Mouse (Mus musculus) thymus, postnatal 10 days (tissue): ENCODE measurements around the gene Phf13.

Experiments used
- DNase-seq, 2 experiments: peaks; one replicate each; pipeline ENCODE4 v3.0.0; 2021; ENCODE audit warnings: low spot score in 2 of 2

The Phf13 gene

DNA sequence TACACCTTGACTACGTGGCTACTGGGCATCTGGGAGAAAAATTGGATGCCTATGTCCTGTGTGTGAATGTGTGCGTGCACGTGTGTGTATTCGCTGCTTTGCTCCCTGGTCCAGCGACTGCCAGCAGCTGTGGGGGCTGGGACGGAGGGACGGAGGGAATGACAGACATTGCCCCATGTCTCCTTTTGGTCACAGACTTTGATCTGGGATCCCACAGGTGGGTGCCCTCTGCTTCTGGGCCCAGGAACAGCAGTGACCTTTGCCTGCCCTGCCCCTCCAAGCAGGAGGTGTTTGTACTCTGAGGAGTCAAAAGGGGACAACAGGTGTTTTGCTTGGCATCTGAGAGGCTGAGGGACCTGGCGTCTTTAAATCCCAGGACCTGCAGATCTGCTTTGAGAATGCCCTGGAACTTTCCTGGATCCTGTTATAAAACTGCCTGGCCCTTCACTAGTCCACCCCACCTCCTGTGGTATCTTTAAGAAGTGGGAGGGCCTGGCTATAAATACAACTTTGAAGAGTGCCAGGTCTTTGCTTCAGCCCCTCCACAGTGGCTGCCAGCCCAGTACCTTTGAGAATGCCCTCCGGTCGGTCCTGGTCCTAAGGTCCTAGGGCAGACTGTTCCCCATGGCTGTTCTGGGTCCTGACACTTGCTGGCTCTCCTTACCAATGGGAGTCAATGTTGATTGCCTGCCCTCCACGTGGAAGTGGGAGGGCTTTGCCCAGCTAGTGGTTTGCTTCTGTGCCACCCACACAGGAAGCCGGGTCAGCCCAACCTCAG lies 17.2 kb upstream of the Phf13 start:
- DNase-seq, result no peak

DNA sequence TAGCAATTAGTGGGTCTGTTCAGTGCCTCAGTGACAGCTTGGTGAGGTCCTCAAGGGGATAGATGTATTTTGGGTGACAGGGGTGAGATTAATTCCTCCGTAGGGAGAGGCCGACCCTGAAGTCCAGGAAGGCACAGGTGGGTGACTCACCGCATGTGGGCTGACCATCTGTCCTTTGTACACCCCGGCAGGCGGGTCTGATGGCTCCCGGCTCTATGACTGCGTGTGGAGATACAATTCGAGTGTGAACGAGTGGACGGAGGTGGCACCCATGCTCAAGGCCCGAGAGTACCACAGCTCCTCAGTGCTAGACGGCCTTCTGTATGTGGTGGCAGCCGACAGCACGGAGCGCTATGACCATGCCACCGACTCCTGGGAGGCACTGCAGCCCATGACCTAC lies 16.1 kb upstream of the Phf13 start:
- DNase-seq, result no peak

DNA sequence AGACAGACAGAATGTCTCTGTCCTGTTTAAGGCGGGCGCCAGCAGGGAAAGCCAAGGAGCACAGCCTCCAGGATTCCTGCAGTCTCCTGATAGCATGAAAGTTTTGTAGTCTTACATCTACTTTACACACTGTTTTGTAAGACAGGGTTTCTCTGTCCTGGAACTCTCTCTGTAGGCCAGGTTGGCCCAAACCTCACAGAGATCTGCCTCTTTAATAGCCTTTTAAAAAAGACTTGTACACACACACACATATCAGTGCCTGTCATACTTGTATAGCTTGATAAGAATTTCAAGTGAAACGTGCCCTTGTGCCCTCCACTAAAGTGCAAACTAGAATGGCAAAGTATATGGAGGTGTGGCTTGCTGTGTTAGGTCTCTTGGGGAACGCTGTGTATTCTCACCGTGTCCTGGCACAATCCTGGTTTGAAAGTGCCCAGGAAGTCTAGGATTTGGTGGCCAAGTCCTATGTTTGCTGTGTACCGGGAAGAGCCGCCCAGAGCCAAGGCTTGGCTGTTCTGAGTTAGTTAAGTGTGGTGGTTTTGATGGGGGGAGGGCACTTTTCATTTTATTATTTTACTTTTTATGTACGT lies 15.2 kb upstream of the Phf13 start:
- DNase-seq, result no peak

DNA sequence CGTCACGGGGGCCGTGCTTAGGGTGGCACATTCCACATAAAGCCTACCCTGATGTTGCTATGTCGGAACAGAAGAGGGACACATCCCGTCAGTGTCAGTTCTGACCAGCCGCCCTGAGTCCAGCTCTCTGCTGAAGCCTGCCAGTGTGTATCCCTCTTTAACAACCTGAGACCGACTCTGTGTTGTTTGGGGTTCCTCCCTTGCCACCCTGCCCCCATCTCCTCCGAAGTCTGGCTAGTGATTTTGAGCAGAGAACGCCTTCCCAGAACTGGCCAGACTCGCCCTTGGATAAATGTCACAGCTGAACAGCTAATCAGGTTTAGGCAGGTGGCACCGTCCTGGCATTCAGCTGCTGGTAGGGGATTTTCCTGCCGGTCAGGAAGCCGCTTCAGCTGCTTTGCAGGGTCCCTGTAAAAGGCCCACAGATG lies 14.7 kb upstream of the Phf13 start:
- DNase-seq, result no peak

DNA sequence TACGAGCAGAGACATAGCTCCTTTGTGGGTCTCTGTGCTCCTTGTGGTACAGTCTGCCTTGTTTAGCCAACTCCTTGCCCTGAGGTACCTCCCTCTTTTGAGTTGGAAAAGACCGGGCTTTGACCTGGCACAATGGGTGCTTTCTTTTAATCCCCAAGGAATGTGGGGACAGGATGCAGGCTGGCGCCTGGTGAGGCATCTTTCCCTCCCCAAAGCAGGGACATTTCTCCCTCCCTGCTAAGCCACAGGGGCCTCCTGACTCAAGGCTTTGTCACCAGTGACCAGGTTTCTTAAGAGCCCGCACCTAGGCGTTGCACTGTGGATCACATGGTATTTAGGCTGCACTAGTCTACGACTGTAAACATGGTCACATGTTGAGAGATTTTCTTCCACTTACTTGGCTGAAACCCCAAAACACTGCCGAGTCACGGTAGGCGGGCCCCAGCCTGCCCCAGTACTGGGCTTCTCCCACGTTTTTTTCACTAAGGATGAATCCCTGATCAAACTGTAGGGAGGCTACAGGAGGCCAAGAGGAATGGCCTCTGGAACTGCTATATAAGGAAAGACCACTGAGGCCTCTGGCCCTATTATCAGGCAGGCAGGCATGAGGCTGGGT lies 14.1 kb upstream of the Phf13 start:
- no peak for DNase-seq

DNA sequence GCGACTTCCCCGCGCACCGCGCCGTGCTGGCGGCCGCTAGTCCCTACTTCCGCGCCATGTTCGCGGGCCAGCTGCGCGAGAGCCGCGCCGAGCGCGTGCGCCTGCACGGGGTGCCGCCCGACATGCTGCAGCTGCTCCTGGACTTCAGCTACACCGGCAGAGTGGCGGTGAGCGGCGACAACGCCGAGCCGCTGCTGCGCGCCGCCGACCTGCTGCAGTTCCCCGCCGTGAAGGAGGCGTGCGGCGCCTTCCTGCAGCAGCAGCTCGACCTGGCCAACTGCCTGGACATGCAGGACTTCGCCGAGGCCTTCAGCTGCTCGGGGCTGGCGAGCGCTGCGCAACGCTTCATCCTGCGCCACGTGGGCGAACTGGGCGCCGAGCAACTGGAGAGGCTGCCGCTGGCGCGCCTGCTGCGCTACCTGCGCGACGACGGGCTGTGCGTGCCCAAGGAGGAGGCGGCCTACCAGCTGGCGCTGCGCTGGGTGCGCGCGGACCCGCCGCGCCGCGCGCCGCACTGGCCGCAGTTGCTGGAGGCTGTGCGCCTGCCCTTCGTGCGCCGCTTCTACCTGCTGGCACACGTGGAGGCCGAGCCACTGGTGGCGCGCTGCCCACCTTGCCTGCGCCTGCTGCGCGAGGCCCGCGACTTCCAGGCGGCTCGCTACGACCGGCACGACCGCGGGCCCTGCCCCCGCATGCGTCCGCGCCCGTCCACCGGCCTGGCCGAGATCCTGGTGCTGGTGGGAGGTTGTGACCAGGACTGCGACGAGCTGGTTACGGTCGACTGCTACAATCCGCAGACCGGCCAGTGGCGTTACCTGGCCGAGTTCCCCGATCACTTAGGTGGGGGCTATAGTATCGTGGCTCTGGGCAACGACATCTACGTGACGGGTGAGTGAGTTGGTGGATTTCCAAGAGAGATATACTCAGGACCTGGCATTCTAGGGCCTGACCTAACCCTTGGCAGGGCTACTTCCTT lies 13.3 kb upstream of the Phf13 start:
- DNase-seq, result peak; percentile 39 to 46

DNA sequence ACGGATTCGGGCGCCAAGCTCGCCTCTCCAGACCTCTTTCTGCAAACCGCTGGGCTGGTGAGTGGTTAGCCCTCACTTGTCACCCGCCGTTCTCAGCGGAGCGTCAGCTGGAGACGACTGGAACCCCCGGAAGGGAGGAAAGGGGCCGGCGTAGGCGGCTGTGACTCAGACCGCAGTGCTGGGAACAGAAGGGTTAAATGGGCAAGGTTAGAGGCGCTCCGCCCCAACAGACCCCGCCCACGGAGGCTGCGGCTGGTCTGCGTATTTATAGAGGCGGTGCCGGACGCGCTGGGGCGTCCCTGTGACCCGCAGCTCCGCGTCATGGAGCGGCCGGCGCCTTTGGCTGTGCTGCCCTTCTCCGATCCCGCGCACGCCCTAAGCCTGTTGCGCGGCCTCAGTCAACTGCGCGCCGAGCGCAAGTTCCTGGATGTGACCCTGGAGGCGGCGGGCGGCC lies 12.6 kb upstream of the Phf13 start, which contains the start of gene Klhl21:
Gene Klhl21, plus strand, starts transcription at position 182 of the 454 bp plus-strand sequence.
- peak; percentile 79 to 82 for DNase-seq

DNA sequence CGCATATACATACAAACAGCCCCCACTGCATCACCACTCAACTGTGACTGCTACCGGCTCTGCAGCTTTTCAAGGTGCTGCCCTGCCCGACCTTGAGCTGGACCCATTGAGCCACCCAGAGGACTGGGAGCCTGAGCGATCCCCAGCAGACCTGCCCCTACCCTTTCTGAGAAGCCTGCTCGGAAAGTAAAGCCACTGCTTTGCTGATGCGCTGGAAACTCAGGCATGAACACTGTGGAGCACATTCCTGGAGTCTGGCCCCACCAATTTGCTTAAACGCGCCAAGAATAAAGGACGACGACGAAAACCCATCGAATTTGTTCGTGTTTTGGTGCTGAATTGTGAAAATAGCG lies 12.1 kb upstream of the Phf13 start:
- no peak for DNase-seq

DNA sequence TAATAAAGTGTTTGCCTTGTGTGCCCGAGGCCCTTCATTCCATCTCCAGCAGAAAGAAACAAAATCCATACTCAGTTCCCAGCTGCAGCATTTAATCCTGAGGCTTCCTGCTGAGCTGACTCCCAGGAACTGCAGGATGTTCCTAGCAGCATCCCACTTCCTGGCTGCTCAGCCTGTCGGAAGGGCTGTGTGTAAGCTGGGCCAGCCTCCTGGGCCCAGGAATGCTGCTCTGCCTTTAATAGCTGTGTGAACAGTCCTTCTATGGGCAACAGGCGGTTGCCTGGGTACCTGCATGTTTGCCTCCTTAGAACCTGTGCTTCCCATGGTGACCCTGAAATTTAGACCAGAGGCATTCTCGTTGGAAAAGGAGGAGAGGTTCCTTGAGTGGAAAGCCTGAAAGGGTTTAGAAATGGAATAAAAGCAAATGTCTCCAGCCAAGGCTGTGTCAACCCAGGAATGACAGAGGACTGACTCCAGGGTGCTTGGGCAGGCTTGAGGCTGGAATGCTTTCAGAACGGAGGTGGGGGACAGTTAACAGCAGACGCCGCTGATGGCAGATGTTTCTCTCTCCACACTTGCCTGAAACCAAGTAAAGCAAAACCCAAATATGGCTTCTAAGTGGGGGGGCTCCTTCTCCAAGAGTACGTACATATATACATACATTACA lies 11.6 kb upstream of the Phf13 start:
- no peak for DNase-seq

DNA sequence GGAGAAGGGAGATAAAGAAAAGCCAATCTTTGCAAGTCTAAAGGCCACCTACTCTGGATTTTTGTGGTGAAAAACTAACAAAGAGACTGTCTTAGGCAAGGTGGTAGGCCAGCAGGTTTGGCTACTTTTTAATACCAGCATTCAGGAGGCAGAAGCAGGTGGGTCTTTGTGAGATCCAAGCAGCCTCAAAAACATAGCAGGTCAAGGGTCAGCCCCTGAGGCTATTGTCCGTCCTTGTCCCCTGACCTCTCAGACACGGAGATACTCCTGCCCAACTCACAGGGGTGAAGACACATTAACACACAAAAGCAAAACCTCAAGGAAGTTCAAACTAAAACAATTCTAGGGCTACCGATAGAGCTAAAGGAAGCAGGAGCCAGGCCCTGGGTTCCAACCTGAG lies 10.8 kb upstream of the Phf13 start:
- DNase-seq, result no peak

DNA sequence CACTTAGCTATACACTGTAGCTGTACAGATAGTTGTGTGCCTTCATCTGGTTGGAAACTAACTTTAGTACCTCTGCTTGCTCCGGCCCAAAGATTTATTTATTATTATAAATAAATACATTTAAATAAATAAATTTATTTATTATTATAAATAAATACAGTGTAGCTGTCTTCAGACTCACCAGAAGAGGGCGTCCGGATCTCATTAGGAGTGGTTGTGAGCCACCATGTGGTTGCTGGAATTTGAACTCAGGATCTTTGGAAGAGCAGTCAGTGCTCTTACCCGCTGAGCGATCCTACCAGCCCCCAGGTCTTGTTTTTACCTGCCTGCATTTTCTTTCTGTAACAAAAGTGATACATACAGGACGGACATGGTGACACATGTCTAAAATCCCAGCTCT lies 10.1 kb upstream of the Phf13 start:
- no peak for DNase-seq

DNA sequence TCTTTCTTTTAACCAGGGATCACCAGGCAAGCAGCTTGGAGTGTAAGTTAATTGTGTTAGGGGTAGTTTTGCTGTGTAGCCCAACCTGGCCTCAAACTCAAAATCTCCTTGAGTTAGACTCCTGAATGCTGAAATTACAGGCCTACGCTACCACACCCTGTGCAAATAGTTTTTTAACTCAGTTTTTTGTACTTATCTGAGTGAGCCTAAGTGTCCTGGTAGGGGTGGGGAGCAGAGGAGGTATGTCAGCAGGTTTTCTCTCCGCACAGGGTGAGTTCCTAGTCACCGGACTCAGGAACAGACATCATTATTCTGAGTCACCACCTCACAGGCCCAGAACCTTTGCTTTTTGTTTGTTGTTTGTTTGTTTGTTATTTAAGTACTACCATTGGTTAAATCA lies 6.0 kb upstream of the Phf13 start:
- DNase-seq, result no peak

DNA sequence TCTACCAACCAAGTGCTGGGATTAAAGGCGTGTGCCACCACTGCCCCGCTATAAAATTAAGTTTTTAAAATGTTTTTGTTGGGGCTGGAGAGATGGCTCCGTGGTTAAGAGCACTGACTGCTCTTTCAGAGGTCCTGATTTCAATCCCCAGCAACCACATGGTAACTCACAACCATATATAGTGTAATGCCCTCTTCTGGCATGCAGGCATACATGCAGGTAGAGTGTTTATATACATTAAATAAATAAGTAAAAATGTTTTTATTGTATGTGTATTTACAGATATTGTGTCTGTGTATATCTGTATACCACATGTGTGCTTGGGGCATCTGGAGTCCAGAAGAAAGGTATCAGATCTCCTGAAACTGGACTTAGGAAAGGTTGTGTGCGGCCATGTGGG lies 5.3 kb upstream of the Phf13 start:
- DNase-seq, result no peak

DNA sequence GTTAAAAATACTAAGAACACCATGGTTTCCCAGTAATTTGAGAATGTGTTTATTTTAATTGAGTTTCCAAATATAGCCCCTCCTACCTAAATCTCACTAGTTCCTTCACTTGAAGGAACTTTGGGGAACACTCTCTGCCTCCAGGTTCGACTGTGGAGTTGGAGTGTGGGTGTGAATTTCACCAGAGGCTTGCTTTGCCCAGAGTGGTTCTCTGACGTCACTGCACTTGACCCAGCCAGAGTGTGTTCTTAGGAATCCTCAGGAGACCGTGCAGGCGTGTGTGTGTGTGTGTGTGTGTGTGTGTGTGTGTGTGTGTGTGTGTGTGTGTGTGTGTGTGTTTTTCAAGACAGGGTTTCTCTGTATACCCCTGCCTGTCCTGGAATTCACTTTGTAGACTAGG lies 4.8 kb upstream of the Phf13 start:
- DNase-seq, result no peak

DNA sequence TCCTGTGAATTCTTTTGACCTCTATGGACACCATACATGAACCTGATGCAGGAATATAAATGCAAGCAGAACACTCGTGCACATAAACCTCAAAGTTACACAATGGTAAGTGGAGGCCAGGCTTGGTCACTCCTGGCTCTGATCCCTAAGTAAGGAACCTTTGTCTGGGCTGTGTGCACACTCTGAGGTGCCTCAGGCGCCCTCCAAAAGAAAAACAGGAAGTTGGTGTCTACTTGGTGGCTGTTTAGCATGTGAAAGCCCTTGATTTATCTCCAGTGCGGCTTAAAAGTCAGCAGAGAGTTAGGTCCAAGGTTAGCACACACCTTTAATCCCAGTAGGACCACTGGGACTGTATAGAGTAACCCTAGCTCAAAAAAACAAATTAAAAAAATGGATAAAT lies 3.4 kb upstream of the Phf13 start:
- no peak for DNase-seq

DNA sequence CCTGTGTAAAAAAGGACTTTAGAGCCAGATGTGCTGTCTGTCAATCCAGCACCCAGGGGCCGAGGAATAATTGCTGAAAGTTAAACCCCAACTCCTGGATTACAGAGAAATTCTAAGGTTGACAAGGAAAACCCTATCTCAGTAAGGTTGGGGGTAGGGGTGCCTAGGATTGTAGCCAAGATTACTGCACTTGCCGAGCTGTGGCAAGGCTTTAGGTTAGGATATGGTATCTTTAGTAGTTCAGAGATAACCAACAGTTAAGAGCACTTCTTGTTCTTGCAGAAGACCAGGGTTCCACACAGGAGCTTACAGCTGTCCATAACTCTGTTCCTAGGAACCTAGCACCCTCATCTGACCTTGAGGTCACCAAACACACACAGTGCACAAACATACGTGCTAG lies 1.6 kb upstream of the Phf13 start:
- no peak for DNase-seq

DNA sequence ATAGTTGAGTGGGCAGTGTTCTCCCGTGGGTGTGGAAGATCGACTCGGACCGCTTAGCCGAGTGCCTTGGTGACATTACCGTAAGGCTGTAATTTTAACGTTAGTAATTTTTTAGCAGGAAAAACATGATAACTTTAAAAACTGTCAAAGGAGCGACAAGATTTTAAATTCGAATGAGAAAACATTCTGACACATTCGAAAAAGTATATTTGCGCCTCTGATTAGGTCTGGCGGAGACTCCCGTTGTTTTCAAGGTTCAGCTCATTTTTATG lies 829 bp upstream of the Phf13 start:
- no peak for DNase-seq

DNA sequence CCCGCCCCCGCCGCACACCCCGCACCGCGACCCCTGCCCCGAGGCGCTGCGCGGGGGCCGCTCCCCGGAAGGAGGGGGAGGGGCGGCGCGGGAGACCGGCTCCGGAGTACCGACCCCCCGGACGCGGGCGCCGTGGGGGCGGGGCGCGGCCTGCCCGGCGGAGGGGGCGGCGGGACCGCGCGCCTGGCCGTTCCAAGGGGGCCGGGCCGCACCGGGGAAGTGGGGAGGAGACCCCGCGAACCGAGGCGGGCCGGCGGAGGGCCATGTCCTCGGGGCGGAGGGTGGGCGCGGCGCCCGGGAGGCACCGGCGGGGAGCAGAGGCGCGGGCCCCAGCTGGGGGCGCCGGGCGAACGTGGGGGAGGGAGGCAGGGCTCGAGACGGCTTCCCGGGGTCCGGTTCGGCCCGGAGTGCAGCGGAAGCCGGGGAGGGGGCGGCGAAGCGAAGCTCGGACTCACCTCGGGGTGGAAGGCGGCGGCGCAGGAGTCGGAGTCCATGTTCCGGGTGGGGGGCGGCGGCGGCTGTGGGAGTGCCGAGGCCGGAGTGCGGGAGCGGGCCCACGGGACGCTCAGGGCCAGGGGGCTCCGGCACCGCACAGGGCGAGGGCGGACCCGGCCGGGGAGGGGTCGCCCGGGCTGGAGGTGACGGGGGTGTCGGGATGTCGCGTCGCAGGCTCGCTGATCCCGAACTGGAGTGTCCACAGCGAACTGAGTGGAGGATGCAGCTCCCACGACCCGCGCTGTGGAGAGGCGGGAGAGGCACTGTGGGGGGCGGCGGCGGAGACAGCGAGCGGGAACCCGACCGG lies 486 bp downstream of the Phf13 start:
- DNase-seq, result peak in 1 of 2 experiments; percentile 47

DNA sequence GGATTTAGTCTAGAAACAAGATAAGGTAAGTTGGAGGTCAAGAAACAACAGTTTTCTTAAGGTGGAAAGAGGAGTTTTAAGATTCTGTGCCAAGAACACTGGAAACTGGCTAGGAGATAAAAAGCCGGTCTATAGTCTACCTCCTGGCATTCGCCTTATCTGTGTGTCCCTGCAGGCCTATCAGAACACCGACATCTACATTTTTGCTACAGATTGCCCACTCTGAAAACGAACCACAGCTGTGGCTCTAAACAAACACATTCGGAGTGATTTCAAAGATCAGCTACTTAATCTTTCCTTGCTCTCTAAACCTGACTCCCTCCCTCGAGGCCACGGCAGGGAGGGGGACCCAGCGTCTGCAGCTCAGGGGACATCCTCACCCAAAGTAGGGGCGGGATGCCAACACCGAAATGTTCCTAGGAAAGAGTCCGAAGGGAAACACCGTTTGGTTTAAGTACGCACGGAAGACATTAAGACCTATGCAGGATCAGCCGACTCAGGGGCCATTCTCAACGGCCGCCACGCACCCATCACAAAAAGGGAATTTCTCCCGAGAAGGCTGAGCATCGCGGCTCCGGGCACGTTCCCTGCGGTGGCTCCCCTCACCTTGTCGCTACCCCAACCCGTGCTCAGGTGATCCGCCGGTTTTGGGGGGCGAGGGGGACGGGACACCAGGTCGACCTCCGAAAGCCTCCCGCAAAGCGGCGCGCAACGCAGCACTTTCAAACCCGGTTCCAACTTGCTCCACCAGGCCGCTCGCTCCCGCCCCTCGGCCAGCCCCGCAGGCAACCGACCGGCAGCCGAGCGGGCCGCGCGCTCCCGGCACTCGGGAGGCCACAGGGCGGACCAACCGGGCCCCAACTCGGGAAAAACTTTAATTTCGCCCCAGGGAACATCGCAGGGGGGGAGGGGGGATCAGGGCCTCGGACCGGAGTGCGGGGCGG lies 1.6 kb downstream of the Phf13 start:
- peak; percentile 25 to 38 for DNase-seq

DNA sequence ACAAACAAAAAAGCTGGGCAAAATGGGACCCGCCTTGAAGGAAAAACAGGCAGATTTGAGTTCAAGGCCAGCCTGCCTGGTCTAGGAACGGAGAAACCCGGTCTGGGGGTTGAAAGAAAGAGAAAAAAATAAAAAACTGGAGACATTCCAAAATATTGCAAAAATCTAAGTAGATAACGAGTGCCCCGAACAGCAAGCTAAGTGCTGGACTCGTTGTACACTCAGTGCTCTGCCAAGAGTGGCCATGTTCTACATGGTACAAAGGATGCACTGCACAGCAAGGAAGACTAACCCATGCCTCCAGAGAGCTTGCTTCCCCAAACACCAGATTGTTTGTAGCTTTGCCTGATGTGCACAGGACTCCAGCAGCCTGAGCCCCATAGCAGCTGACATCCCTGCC lies 3.0 kb downstream of the Phf13 start:
- DNase-seq, result no peak
